Mouse (Mus musculus): ENCODE measurements around the gene Nrxn3. TPM values are rescaled to one million over a fixed set of nuclear protein-coding genes. Genes with fewer than 3 reads are reported as not detected.

Nrxn3 gene
- total RNA-seq, 2 experiments from 2014 or later, result 0.05 TPM; not detected in 1

DNA sequence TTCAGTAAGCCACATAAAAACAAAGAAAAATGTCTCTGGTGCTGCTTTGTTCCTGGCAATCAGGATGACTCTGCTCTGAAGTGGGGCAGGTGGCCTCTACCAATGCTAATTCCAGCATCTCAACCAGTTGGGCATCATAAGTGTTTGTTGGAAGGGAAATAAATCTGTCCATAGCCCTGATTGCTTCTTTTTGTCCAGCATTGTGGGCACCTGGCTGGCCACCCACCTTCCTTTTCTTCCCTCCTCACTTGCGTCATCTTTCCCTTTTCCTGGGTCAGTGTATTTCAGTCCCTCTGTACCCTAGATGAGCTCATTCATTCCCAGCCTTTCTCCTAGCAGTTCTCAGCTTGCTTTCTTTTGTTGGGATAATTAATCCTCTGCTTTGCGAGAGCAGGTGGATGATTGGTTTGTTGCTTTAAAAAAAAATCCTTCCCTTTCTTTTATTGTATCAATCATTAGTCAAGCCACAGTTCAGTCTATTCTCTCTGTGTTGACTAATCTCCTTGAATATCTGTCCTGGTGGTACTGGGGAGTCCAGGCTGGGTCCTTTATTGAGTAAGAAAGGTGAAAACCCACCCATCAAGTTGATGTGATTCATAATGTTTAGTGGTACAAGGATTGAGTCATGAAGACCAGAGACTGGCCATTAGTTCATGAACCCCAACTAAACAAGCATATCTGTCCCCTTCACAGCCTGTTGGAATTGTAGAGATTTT lies 719.8 kb downstream of the Nrxn3 start:
- no peak overlapping the region for H3K27ac ChIP-seq
- no peak overlapping the region for H3K4me3 ChIP-seq
- TF ChIP-seq CTCF (IDR thresholded peaks at IDR 0.05), result no peak
- DNase-seq, result no peak
- intact Hi-C loops (cut with DNase I), result no loop called here

DNA sequence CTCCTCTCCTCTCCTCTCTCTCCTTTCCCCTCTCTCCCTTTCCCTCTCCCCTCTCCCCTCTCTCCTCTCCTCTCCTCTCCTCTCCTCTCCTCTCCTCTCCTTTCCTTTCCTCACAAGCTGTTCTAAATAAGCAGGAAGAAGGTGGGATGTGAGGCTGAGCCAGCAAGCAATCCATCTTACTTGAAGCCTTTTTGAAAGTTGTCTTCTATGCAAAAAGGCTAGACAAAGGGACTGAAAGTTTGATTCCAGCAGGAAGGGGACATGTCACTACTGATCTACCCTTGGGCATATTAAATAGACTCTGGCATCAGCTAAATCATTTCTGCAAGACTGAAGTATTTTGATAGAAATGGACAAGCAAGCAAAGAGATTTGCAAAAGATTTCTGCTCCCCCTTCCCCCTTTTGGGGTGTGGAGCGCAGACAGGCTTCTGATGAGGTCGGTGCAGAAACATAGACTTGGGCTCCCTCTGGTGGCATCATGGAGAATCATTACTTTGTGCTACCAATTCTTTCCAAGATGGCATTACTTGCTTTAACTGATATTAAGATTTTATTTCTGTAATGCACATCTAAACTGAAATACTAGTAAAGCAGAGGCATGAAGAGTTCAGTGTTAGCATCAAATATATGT lies 728.1 kb downstream of the Nrxn3 start:
- peak; percentile 49 for TF ChIP-seq CTCF (IDR thresholded peaks at IDR 0.05)
- no peak overlapping the region for H3K4me3 ChIP-seq
- DNase-seq, result peak; percentile 12
- intact Hi-C loops (cut with DNase I), result no loop called here
- H3K27ac ChIP-seq, result no peak overlapping the region

DNA sequence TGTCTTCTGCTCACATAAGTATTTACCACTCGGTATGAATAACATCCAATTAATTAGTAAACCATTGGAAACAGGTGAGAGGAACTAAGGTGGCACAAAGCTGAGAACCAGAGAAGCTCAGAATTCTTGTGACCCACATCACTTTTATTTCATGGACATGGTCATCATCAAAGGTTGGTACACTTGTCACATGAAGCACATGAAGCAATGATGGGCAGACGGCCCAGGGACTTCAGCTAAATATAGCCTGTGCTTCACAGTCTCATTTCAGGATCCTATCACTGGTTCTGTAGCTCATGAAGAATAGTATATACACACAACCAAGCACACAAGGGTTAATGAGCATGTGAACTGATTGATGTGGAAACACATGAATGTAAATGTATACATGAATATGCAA lies 747.5 kb downstream of the Nrxn3 start:
- intact Hi-C loops (cut with DNase I), result no loop called here
- peak; percentile 16 for DNase-seq
- TF ChIP-seq CTCF (IDR thresholded peaks at IDR 0.05), result no peak
- no peak overlapping the region for H3K4me3 ChIP-seq
- no peak overlapping the region for H3K27ac ChIP-seq

DNA sequence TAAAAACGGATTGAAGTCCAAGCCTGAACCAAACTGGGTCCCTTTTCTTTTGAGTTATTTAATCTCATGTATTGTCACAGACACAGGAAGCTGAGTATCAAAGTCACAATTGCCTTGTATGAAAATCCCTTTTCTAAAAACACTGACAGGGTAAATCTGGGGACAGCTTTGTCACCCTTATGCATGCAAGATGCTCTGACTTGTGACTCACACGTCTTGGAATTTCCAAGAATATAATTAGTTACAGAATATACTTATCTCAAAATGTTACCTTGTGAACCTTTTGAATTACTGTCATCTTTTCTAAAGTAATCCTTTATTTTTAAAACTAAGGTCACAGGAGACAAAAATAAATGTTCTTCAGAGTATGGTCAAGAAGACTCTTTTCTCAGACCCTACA lies 748.6 kb downstream of the Nrxn3 start:
- intact Hi-C loops (cut with DNase I), result no loop called here
- Histone ChIP-seq H3K4me3 (no peak overlapping the region), H3K27ac (no peak overlapping the region)
- no peak for TF ChIP-seq CTCF (IDR thresholded peaks at IDR 0.05)
- DNase-seq, result no peak

DNA sequence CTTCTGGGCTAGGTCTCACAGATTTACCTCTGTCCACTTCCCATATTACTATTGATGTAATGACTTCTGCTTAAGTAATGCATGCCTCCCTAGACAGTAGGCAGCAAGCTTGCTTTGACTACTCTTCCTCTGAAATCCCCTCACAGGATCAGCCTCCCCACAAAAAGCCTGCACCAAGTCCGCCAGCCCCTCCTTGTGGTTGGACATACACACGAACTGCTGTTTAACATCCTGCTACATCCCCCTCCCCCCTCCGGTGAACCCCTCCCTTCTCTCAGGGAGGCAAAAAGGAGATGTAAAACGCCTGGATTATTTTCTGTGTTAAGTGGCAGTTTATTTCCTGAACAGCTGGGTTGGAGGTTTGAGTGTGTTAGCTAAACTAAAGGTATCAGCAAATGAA lies 749.2 kb downstream of the Nrxn3 start:
- no peak for DNase-seq
- Histone ChIP-seq H3K27ac (no peak overlapping the region), H3K4me3 (no peak overlapping the region)
- intact Hi-C loops (cut with DNase I), result no loop called here
- TF ChIP-seq CTCF (IDR thresholded peaks at IDR 0.05), result no peak

DNA sequence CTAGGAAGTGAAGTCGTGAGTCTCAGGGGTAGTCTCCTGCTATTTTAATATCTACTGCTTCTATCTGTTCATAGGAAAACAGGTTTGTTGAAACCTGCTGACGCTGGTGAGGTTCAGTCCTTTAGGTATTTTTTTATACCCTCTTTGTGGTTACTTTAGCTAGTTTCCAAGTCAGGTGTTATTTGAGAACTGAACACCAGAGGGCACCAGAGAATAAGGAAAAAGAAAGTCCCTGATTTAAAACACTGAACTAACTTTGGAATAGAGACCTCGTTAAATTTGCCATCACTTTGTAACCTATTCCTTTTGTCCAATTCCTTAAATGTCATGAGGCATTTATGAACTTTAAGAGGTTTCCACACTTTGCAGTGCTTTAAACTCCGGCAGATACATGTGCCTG lies 756.4 kb downstream of the Nrxn3 start:
- no peak for DNase-seq
- peak; percentile 71 for TF ChIP-seq CTCF (IDR thresholded peaks at IDR 0.05)
- Histone ChIP-seq H3K4me3 (no peak overlapping the region), H3K27ac (no peak overlapping the region)
- intact Hi-C loops (cut with DNase I), result no loop called here

DNA sequence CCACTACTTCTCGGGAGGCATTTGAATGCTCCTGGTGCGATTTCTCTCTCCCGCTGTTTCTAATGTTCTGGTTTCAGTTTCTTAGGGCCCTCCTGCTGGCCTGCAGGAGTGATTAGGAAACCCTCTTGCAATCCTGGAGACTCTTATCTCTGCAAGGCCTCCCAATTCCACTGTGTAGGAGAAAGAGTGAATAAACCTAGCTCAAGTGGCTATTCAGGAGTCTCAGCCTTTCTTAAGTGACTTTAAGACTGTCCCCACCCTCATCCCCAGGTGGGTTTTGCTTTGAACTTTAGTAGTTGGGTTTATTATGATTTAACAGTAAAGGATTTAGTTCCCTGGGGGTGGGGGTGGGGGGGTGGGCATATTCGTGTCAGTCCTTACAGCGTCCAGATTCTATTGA lies 759.5 kb downstream of the Nrxn3 start:
- Histone ChIP-seq H3K4me3 (no peak overlapping the region), H3K27ac (no peak overlapping the region)
- intact Hi-C loops (cut with DNase I), result no loop called here
- DNase-seq, result no peak
- no peak for TF ChIP-seq CTCF (IDR thresholded peaks at IDR 0.05)

DNA sequence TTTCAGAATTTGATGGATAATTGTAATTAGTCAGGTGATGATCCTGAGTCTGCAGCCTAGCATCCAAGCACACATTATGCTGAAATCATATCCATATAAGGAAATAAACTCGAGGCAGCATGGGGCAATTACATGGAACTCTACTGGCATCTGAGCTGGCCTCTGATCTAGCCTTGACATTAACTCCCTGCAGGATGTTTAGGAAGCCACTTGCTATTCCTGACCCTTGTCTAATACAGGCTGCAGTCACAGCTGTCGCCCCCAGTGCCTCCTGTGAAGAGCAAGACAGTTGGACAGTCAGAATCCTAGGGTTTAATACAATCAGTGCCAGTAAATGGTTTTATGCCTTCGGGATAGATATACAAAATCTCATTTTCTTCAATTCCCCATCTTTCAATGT lies 781.4 kb downstream of the Nrxn3 start:
- Histone ChIP-seq H3K27ac (no peak overlapping the region), H3K4me3 (no peak overlapping the region)
- no peak for TF ChIP-seq CTCF (IDR thresholded peaks at IDR 0.05)
- no peak for DNase-seq
- intact Hi-C loops (cut with DNase I), result no loop called here

DNA sequence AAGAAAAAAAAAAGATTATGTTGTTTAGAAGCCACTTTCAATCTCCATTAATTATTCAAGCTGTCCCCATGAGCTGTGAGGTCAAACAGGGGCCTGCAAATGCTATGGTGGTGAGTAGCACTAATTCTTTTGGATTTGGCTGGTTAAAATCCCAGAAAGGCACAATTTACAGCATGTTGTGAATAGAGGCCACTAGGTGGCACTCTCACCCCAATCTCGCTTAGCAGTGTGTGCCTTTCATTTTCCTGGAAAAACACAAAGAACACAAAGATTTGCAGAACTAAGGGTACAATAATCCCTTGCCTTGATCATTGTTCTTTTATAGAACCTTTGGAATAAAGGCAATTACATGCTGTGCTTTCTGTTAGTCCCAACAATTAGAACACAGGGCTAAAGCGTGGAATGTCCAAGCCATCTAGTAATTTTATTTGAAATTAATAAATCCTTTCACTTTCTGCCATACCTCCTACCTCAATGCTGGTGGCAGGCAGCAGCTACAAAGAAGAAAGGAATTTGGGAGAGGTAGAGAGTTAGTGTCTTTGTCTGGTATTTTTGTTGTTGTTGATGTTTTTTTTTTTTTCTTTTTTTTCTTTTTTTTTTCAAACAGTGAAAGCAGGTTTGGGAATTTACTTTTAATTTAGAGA lies 782.6 kb downstream of the Nrxn3 start:
- H3K4me3 ChIP-seq, result no peak overlapping the region
- intact Hi-C loops (cut with DNase I), result no loop called here
- TF ChIP-seq CTCF (IDR thresholded peaks at IDR 0.05), result peak; percentile 68
- no peak overlapping the region for H3K27ac ChIP-seq
- DNase-seq, result peak; percentile 16

DNA sequence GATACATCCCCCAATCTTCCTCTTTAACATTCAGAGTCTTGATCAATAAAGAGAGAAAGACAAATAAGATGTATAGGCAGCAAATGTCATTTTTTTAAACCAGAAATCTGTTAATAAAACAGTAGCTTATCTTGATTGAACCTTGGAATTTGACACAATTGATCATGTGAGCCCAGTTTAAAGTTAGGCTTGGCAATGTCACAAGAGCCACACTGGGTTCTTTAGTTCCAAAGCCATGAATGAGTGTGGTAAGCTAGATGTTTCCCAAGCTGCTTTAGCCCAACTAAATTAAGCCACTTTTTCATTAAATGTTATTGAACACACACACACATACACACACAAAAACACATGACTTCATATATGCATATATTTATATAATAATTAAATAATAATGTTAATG lies 786.3 kb downstream of the Nrxn3 start:
- intact Hi-C loops (cut with DNase I), result no loop called here
- no peak for DNase-seq
- no peak for TF ChIP-seq CTCF (IDR thresholded peaks at IDR 0.05)
- Histone ChIP-seq H3K27ac (no peak overlapping the region), H3K4me3 (no peak overlapping the region)

DNA sequence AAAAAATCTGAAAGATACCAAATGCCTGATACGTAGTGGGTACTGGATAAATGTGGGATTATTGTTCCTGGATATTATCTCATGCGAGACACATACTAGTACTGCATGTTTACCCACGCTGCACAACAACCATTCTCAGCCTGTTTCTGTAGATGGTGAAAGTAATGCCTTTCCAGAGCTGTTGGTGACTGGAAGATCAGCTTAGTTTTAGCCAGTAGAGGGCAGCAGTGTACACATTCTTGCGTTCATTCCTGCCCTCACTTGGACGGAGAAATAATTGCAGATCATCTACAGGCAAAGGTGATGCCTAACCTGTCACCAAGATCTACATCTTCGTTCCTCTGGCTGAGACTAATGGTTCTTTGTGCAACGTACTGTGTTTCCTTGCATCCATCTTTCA lies 791.1 kb downstream of the Nrxn3 start:
- intact Hi-C loops (cut with DNase I), result no loop called here
- no peak for DNase-seq
- peak; percentile 49 for TF ChIP-seq CTCF (IDR thresholded peaks at IDR 0.05)
- H3K27ac ChIP-seq, result no peak overlapping the region
- no peak overlapping the region for H3K4me3 ChIP-seq

DNA sequence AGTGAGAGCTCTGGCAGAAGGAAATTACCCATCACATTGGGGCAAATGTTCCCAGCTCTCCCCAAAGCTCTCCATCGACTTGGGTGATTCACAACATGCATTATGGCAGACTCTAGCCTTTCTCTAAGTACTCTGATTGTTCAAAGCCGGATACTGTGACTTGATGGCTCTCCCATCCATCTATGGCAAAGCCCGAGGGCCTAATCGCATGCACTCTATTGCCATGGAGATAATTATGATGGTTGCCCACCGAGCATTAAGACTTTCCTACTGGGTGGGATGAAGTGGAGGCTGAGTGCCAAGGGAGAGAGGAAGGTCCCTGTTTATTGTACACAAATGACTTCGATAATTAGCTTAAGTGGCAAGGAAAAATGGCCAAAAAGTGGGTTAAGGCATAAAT lies 793.4 kb downstream of the Nrxn3 start:
- Histone ChIP-seq H3K27ac (no peak overlapping the region), H3K4me3 (no peak overlapping the region)
- no peak for TF ChIP-seq CTCF (IDR thresholded peaks at IDR 0.05)
- DNase-seq, result no peak
- intact Hi-C loops (cut with DNase I), result no loop called here

DNA sequence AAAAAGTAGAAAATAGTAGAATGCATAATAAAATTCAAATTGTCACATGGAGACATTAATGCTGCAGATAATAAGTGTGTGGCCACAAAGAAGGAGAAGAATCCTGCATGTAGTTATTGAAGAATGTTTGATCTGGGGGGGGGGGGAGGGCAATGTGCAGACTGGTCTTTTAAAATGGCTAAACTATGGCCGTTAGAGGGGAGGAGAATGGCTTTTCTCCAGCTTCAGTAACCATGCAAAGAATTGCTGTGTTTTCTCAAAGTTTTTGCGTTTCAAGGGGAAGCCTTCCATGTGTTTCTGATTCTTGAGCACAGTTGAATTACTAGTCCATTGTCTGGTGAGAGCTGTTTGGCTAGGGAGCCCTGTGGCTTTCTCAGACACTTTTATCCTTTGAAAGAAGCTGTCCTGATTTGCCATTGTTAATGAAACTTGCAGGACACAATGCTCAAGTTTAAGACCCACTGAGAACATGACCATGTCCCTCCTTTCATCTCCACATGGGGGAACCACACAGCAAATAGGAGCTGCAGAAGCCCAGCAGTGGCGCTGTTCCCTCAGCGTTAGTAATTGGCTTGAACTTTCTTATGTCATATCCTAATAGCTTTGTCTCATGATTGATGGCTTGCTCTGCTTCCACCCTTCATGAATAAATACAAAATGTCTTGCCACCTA lies 808.1 kb downstream of the Nrxn3 start:
- H3K27ac ChIP-seq, result no peak overlapping the region
- H3K4me3 ChIP-seq, result no peak overlapping the region
- no peak for DNase-seq
- intact Hi-C loops (cut with DNase I), result no loop called here
- TF ChIP-seq CTCF (IDR thresholded peaks at IDR 0.05), result no peak; the same call in 1 of the 2 replicates
